Mouse (Mus musculus) thymus, postnatal 36 days (tissue): ENCODE data around the gene D17H6S53E.
"Not testable (repeated sequence)": the region's sequence is repeated elsewhere in the genome, so short reads cannot be mapped to it uniquely, and the experiment has no call there.

Experiments
- DNase-seq, 2 experiments: peaks; one replicate each; pipeline ENCODE4 v3.0.0; 2022; ENCODE audit warnings: mixed read lengths in 2 of 2

The D17H6S53E gene

GRCm38 (mm10) chr17:35102299-35102698 is 23.9 kb upstream of the D17H6S53E start:
- no peak for DNase-seq

GRCm38 (mm10) chr17:35103221-35103690 is 22.9 kb upstream of the D17H6S53E start:
- no peak for DNase-seq

- no peak for DNase-seq
Measured at GRCm38 (mm10) chr17:35104079-35104478, 22.1 kb upstream of the D17H6S53E start.

- no peak for DNase-seq
Measured at GRCm38 (mm10) chr17:35104754-35105153, 21.4 kb upstream of the D17H6S53E start.

GRCm38 (mm10) chr17:35105740-35106389 is 20.3 kb upstream of the D17H6S53E start:
- DNase-seq, result peak; percentile 30 to 46

- no peak for DNase-seq
Measured at GRCm38 (mm10) chr17:35106522-35106921, 19.7 kb upstream of the D17H6S53E start.

GRCm38 (mm10) chr17:35108097-35108496 is 18.1 kb upstream of the D17H6S53E start, which contains the start of gene Ly6g5c:
Ly6g5c (plus strand) TSS chr17:35108279.
- no peak for DNase-seq

GRCm38 (mm10) chr17:35111774-35112173 is 14.4 kb upstream of the D17H6S53E start:
- no peak for DNase-seq

- DNase-seq, result peak; percentile 60 to 64
Measured at GRCm38 (mm10) chr17:35115046-35116019, 10.8 kb upstream of the D17H6S53E start, which contains the start of gene Ly6g5b. Ly6g5b (minus strand) TSS chr17:35115428.

GRCm38 (mm10) chr17:35120745-35121142 is 5.4 kb upstream of the D17H6S53E start:
- no peak for DNase-seq

- DNase-seq, result peak; percentile 97 to 99
Measured at GRCm38 (mm10) chr17:35121143-35121799, 4.9 kb upstream of the D17H6S53E start, which contains the start of gene Gpank1. Gpank1 (plus strand) TSS chr17:35121455.

GRCm38 (mm10) chr17:35121871-35122303 is 4.3 kb upstream of the D17H6S53E start, which contains the start of gene Csnk2b:
Csnk2b (minus strand) TSS chr17:35122053.
- DNase-seq, result peak; percentile 28 to 55

GRCm38 (mm10) chr17:35123287-35123686 is 2.9 kb upstream of the D17H6S53E start:
- not testable (repeated sequence) for DNase-seq

- not testable (repeated sequence) for DNase-seq
Measured at GRCm38 (mm10) chr17:35124261-35124896, 1.8 kb upstream of the D17H6S53E start.

- no peak for DNase-seq
Measured at GRCm38 (mm10) chr17:35125081-35125480, 1.1 kb upstream of the D17H6S53E start.

- DNase-seq, result no peak
Measured at GRCm38 (mm10) chr17:35125578-35125977, 595 bp upstream of the D17H6S53E start.

GRCm38 (mm10) chr17:35127017-35127416 is 844 bp downstream of the D17H6S53E start:
- no peak for DNase-seq

GRCm38 (mm10) chr17:35128996-35129395 is 2.8 kb downstream of the D17H6S53E start:
- no peak for DNase-seq

- no peak for DNase-seq
Measured at GRCm38 (mm10) chr17:35131038-35131437, 4.9 kb downstream of the D17H6S53E start.

GRCm38 (mm10) chr17:35131500-35132173 is 5.5 kb downstream of the D17H6S53E start, which contains the start of gene Apom:
Apom (minus strand) TSS chr17:35132050.
- DNase-seq, result no peak

GRCm38 (mm10) chr17:35132174-35132560 is 6.0 kb downstream of the D17H6S53E start:
- DNase-seq, result no peak
